Comparison of ENCODE assay signal across 9 mouse cellular contexts in the genomic region with DNA sequence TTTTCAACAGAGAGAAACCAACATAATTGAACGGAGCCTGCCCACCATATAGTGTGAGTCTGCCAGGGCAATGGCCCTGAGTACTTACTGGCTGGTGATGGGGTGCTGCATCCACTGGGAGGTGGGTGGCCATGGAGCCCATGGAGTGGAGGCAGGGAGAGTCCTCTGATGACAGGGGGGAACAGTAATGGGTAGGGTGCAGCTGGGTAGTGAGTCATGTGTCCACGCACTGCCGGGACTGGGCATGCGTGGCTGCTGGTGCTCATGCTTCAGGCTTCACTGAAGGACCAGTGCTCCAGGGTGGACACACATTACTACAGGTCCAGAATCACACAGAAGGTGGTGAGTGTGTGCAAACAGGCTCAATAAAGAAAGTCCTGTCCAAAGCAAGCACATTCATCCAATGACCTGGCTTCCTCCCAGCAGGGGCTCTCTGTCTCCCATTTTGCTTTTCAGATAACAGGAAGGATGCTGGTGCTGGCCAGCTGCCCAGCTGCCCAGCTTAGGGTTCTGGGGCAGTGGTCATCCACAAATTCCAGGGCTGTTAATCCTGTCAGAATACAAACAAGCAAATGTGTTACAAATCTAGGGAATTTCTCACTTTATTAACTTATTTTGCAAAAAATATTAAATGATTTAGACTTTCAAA. TPM values are rescaled to one million over a fixed set of nuclear protein-coding genes. Genes with fewer than 3 reads are reported as not detected.
DNase-seq lines count a peak whose midpoint lies in the region; ATAC-seq and TF ChIP-seq lines count a peak whose summit lies in the region.
"Had no signal": no experiment of that assay in that cellular context is flagged by ENCODE, and none has a peak within 500 bp of the region (broad histone marks: within the 10 kb centered on the region; RNA-seq: fewer than 3 reads in every experiment).

Gene Rarb (minus strand): TSS at position 555 of the 649 bp plus-strand sequence.

- TF ChIP-seq EP300 in liver, postnatal 0 days (IDR thresholded peaks at IDR 0.05; ENCODE audit: low read depth): no peak

- peaks cover 17% of the 10 kb centered on the region for H3K4me1 ChIP-seq in hindbrain, embryonic 12.5 days
- H3K4me1 ChIP-seq in liver, postnatal 0 days (ENCODE audit: insufficient read depth): no peaks in the 10 kb centered on the region

- 92% methylated on average over 4 of the region's 4 CpGs for WGBS in hindbrain, embryonic 12.5 days
- 83% methylated on average over 4 of the region's 4 CpGs for WGBS in liver, postnatal 0 days (ENCODE audit: insufficient replicate concordance)

- H3K36me3 ChIP-seq in hindbrain, embryonic 12.5 days: no peaks in the 10 kb centered on the region
- H3K36me3 ChIP-seq in liver, postnatal 0 days (replicated peaks; ENCODE audit: insufficient read depth, low read length): no peaks in the 10 kb centered on the region

- no peak within 1 kb of the TSS for H3K9ac ChIP-seq in hindbrain, embryonic 12.5 days
- H3K9ac ChIP-seq in liver, postnatal 0 days (replicated peaks): no peak within 1 kb of the TSS

- DNase-seq in heart, adult 11 months: peak; percentile 83
- no peak for DNase-seq in heart, adult 9 months (ENCODE audit: low spot score in 2 of 2)
- DNase-seq in urinary bladder, adult 2 months (ENCODE audit: low spot score): no peak
- no peak for DNase-seq in urinary bladder, postnatal 4 days (ENCODE audit: low spot score in 2 of 2)
- DNase-seq in frontal cortex, postnatal 14 days (ENCODE audit: low spot score in 2 of 2): no peak
- DNase-seq in urinary bladder, adult 18-20 months (ENCODE audit: low spot score in 2 of 2): no peak
- DNase-seq in liver, postnatal 0 days: no peak

- no peaks in the 10 kb centered on the region for H3K27me3 ChIP-seq in hindbrain, embryonic 12.5 days
- no peaks in the 10 kb centered on the region for H3K27me3 ChIP-seq in liver, postnatal 0 days (ENCODE audit: insufficient read depth, low read length)

- H3K27ac ChIP-seq in hindbrain, embryonic 12.5 days: no peak within 1 kb of the TSS
- H3K27ac ChIP-seq in liver, postnatal 0 days (ENCODE audit: low read depth): no peak within 1 kb of the TSS

- no peak within 1 kb of the TSS for H3K4me3 ChIP-seq in hindbrain, embryonic 12.5 days
- no peak within 1 kb of the TSS for H3K4me3 ChIP-seq in liver, postnatal 0 days (ENCODE audit: low read depth, low read length)

- no peak within 1 kb of the TSS for H3K4me2 ChIP-seq in hindbrain, embryonic 12.5 days (replicated peaks)
- no peak within 1 kb of the TSS for H3K4me2 ChIP-seq in liver, postnatal 0 days (ENCODE audit: low read depth, low read length)

- no peaks in the 10 kb centered on the region for H3K9me3 ChIP-seq in hindbrain, embryonic 12.5 days (replicated peaks)
- no peaks in the 10 kb centered on the region for H3K9me3 ChIP-seq in liver, postnatal 0 days (ENCODE audit: low read length)

- no peak for TF ChIP-seq CTCF in liver, postnatal 0 days (IDR thresholded peaks at IDR 0.05; ENCODE audit: low read depth)

- no peak for ATAC-seq in hindbrain, embryonic 12.5 days (ENCODE audit: low FRiP score)
- no peak for ATAC-seq in liver, postnatal 0 days
- ATAC-seq: CD4-positive, CD25-positive, alpha-beta regulatory T cell, adult 4 months had no signal

RNA-seq across cellular contexts. Expression of gene Rarb, which starts in this region (rescaled TPM):
- 12.5 and 14.3 TPM in 2 replicates for polyA plus RNA-seq in urinary bladder, adult 2 months (2012; rRNA removed)
- 22.8 and 24.8 TPM in 2 replicates for polyA plus RNA-seq in hindbrain, embryonic 12.5 days (2016; fragmentation: Nextera tagmentation; extraction: Ambion mirVana)
- polyA plus RNA-seq in liver, postnatal 0 days (2015; fragmentation: Nextera tagmentation; extraction: Ambion mirVana): 2.1 and 2.2 TPM in 2 replicates
- polyA plus RNA-seq: CD4-positive, CD25-positive, alpha-beta regulatory T cell, adult 4 months had no signal
